Mouse (Mus musculus) gonadal fat pad, adult 2 months (tissue): ENCODE measurements around the gene Fancg. TPM values are rescaled to one million over a fixed set of nuclear protein-coding genes. Genes with fewer than 3 reads are reported as not detected.

Experiments
- polyA plus RNA-seq: library from polyadenylated mRNA; depleted of rRNA; stranded (reverse); fragments of >200 nt; gene quantifications from 2 replicates; pipeline ENCODE4 v1.2.3, GENCODE M21; 2012; rRNA removed

Gene Fancg
- polyA plus RNA-seq, 1 experiment = 13.5 TPM

Other genes starting within 250 kb of the Fancg start
- gene Ccl21a, start 236.5 kb downstream of the Fancg start, polyA plus RNA-seq = 79.4 and 95.3 TPM in 2 replicates
- gene Fam205a1, start 156.6 kb downstream of the Fancg start, polyA plus RNA-seq = 0.04 TPM in 2 replicates
- gene Gm12394, start 153.7 kb downstream of the Fancg start, polyA plus RNA-seq = 0.03 and 0.04 TPM in 2 replicates
- gene Fam205c, start 136.3 kb downstream of the Fancg start, polyA plus RNA-seq = 0.54 and 0.86 TPM in 2 replicates
- gene Phf24, start 93.8 kb downstream of the Fancg start, polyA plus RNA-seq = 0.94 and 1.6 TPM in 2 replicates
- 11.1 and 12.7 TPM in 2 replicates for gene Dnajb5, start 60.7 kb downstream of the Fancg start, polyA plus RNA-seq
- gene 1700022I11Rik, start 40.9 kb downstream of the Fancg start, polyA plus RNA-seq = 0.22 TPM in 1 of 2 replicates, not detected in the other
- gene Vcp, start 10.0 kb downstream of the Fancg start, polyA plus RNA-seq = 142 and 179 TPM in 2 replicates
- gene Pigo, start 15.3 kb upstream of the Fancg start, polyA plus RNA-seq = 18.0 and 24.3 TPM in 2 replicates
- 68.2 and 103 TPM in 2 replicates for gene Stoml2, start 21.2 kb upstream of the Fancg start, polyA plus RNA-seq
- 25.4 and 27.6 TPM in 2 replicates for gene Fam214b, start 35.7 kb upstream of the Fancg start, polyA plus RNA-seq
- 22.1 and 22.4 TPM in 2 replicates for gene Unc13b, start 48.4 kb upstream of the Fancg start, polyA plus RNA-seq